Mouse (Mus musculus) forebrain, embryonic 11.5 days (tissue): Measurements from ENCODE around the gene Rtp4. TPM values are rescaled to one million over a fixed set of nuclear protein-coding genes. Genes with fewer than 3 reads are reported as not detected.

Experiments
- ATAC-seq: fragments of 200-750 bp; cut with Nextera tagmentation; replicated peaks from 2 replicates; pipeline ENCODE4 v1.8.0; 2017; ENCODE audit warnings: moderate TSS enrichment; ENCODE audit not compliant: low FRiP score
- DNase-seq: peaks from one replicate; pipeline ENCODE4 v3.0.0-alpha.2; 2017; ENCODE audit warnings: low spot score
- H3K27ac ChIP-seq: fragments of 300-500 bp; sonication (generic); 2 replicates; pipeline ENCODE4 v1.5.1; 2014; ENCODE audit warnings: low read depth, low read length
- H3K27me3 ChIP-seq: fragments of 300-500 bp; sonication (generic); 2 replicates; pipeline ENCODE4 v1.6.1; 2014; ENCODE audit warnings: mild to moderate bottlenecking, low read length, mixed read lengths; ENCODE audit not compliant: control insufficient read depth, insufficient read depth
- H3K36me3 ChIP-seq: fragments of 300-500 bp; sonication (generic); 2 replicates; pipeline ENCODE4 v1.6.1; 2014; ENCODE audit warnings: mild to moderate bottlenecking, low read length, moderate library complexity, mixed read lengths; ENCODE audit not compliant: control insufficient read depth, insufficient read depth
- H3K4me1 ChIP-seq: fragments of 300-500 bp; sonication (generic); replicated peaks from 2 replicates; pipeline ENCODE4 v1.6.1; 2014; ENCODE audit warnings: low read length, mixed read lengths; ENCODE audit not compliant: control insufficient read depth, insufficient read depth
- H3K4me2 ChIP-seq: fragments of 300-500 bp; sonication (generic); 2 replicates; pipeline ENCODE4 v1.6.1; 2014; ENCODE audit warnings: low read depth, mild to moderate bottlenecking, low read length, moderate library complexity, mixed read lengths; ENCODE audit not compliant: severe bottlenecking
- H3K4me3 ChIP-seq: fragments of 300-500 bp; sonication (generic); 2 replicates; pipeline ENCODE4 v1.5.1; 2014; ENCODE audit warnings: low read depth, low read length
- H3K9ac ChIP-seq: fragments of 300-500 bp; sonication (generic); 2 replicates; pipeline ENCODE4 v1.6.1; 2014; ENCODE audit warnings: low read length
- H3K9me3 ChIP-seq: fragments of 300-500 bp; sonication (generic); 2 replicates; pipeline ENCODE4 v1.6.1; 2016; ENCODE audit warnings: low read length, mixed read lengths; ENCODE audit not compliant: control insufficient read depth
- WGBS: fragments of 180-500 bp; shearing (Covaris S2); extraction: QIAGEN DNeasy Blood & Tissue Kit; methylation state at CpG from one replicate; pipeline ENCODE4 v1.1.7; 2014; 5-methylcytosine and 5-hydroxymethylcytosine counted together
- polyA plus RNA-seq: library from polyadenylated mRNA; unstranded; fragments of >200 nt; fragmentation: Nextera tagmentation; extraction: Ambion mirVana; gene quantifications from 2 replicates; pipeline ENCODE4 v1.2.1, GENCODE M21; 2014

Gene Rtp4
- polyA plus RNA-seq, 1 experiment from 2014 or later: 2.2 TPM

GRCm38 (mm10) chr16:23542866-23543265, 22.8 kb downstream of the Rtp4 start:
- WGBS: 81% methylated on average over 4 of the region's 4 CpGs
- ATAC-seq (no peak), DNase-seq (no peak)
- H3K27me3 ChIP-seq: no peaks in the 10 kb centered on the region
- H3K4me3 ChIP-seq: no peak overlapping the region
- no peaks in the 10 kb centered on the region for H3K4me1 ChIP-seq
- H3K36me3 ChIP-seq: no peaks in the 10 kb centered on the region
- no peak overlapping the region for H3K9ac ChIP-seq
- no peak overlapping the region for H3K27ac ChIP-seq
- H3K4me2 ChIP-seq: no peak overlapping the region
- no peaks in the 10 kb centered on the region for H3K9me3 ChIP-seq

- H3K4me2 ChIP-seq: no peak overlapping the region
- H3K27ac ChIP-seq: no peak overlapping the region
- 77% methylated on average over 7 of the region's 7 CpGs for WGBS
- no peaks in the 10 kb centered on the region for H3K9me3 ChIP-seq
- H3K27me3 ChIP-seq: no peaks in the 10 kb centered on the region
- no peak overlapping the region for H3K4me3 ChIP-seq
- DNase-seq: no peak
- H3K9ac ChIP-seq: no peak overlapping the region
- ATAC-seq: no peak
- H3K36me3 ChIP-seq: no peaks in the 10 kb centered on the region
- H3K4me1 ChIP-seq: no peaks in the 10 kb centered on the region
Observed at GRCm38 (mm10) chr16:23544361-23544760, 24.3 kb downstream of the Rtp4 start.

DNA sequence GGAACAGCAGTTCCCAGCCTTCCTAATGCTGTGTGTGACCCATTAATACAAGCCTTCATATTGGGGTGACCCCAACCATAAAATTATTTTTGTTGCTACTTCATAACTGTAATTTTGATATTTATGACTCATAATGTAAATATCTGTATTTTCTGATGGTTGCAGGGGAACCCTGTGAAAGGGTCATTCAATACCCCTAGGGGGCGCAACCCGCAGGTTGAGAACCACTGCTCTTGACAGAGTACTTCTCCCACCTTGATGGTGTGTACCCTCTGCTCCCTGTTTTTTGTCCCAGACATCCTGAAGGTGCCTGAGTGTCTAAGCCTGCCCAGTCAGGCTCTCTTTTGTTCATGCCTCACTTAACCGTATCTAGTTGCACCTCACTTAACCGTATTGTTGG, 27.7 kb downstream of the Rtp4 start:
- Histone ChIP-seq H3K9ac (no peak overlapping the region), H3K4me3 (no peak overlapping the region), H3K36me3 (no peaks in the 10 kb centered on the region), H3K9me3 (no peaks in the 10 kb centered on the region), H3K4me1 (no peaks in the 10 kb centered on the region), H3K4me2 (no peak overlapping the region), H3K27ac (no peak overlapping the region), H3K27me3 (no peaks in the 10 kb centered on the region)
- DNase-seq (no peak), ATAC-seq (no peak)
- 88% methylated on average over 4 of the region's 4 CpGs for WGBS

GRCm38 (mm10) chr16:23550346-23550980, 30.4 kb downstream of the Rtp4 start:
- Histone ChIP-seq H3K9me3 (no peaks in the 10 kb centered on the region), H3K4me3 (no peak overlapping the region), H3K4me2 (no peak overlapping the region), H3K27ac (no peak overlapping the region), H3K36me3 (no peaks in the 10 kb centered on the region), H3K27me3 (no peaks in the 10 kb centered on the region), H3K4me1 (no peaks in the 10 kb centered on the region), H3K9ac (no peak overlapping the region)
- 46% methylated on average over 8 of the region's 8 CpGs for WGBS
- ATAC-seq (peak; percentile 69; the same call in 1 of the 2 replicates), DNase-seq (peak; percentile 66)

- no peaks in the 10 kb centered on the region for H3K27me3 ChIP-seq
- no peak overlapping the region for H3K27ac ChIP-seq
- H3K9ac ChIP-seq: no peak overlapping the region
- no peaks in the 10 kb centered on the region for H3K9me3 ChIP-seq
- H3K4me2 ChIP-seq: no peak overlapping the region
- no peak for ATAC-seq
- H3K4me3 ChIP-seq: no peak overlapping the region
- H3K36me3 ChIP-seq: no peaks in the 10 kb centered on the region
- 90% methylated on average over 18 of the region's 18 CpGs for WGBS
- DNase-seq: no peak
- H3K4me1 ChIP-seq: no peaks in the 10 kb centered on the region
Observed at GRCm38 (mm10) chr16:23550981-23551582, 31.0 kb downstream of the Rtp4 start.

GRCm38 (mm10) chr16:23554673-23555072, 34.6 kb downstream of the Rtp4 start:
- WGBS: 91% methylated on average over 5 of the region's 5 CpGs
- no peak for DNase-seq
- no peak overlapping the region for H3K9ac ChIP-seq

GRCm38 (mm10) chr16:23557195-23557594, 37.1 kb downstream of the Rtp4 start:
- Histone ChIP-seq H3K36me3 (no peaks in the 10 kb centered on the region), H3K4me2 (no peak overlapping the region), H3K4me1 (no peaks in the 10 kb centered on the region), H3K9me3 (no peaks in the 10 kb centered on the region), H3K4me3 (no peak overlapping the region), H3K27me3 (no peaks in the 10 kb centered on the region), H3K27ac (no peak overlapping the region), H3K9ac (no peak overlapping the region)
- DNase-seq: no peak
- WGBS: 93% methylated on average over 5 of the region's 5 CpGs
- ATAC-seq: no peak

More at GRCm38 (mm10) chr16:23554673-23555072, 34.6 kb downstream of the Rtp4 start:
- H3K4me1 ChIP-seq: no peaks in the 10 kb centered on the region
- no peaks in the 10 kb centered on the region for H3K9me3 ChIP-seq
- H3K27me3 ChIP-seq: no peaks in the 10 kb centered on the region
- no peaks in the 10 kb centered on the region for H3K36me3 ChIP-seq
- no peak for ATAC-seq
- H3K4me3 ChIP-seq: no peak overlapping the region
- no peak overlapping the region for H3K4me2 ChIP-seq
- H3K27ac ChIP-seq: no peak overlapping the region

- DNase-seq: no peak
- Histone ChIP-seq H3K4me1 (0 out of 2 replicates have a peak, but pooled peaks cover 2% of the 10 kb centered on the region), H3K9me3 (no peaks in the 10 kb centered on the region), H3K4me2 (no peak overlapping the region), H3K27me3 (no peaks in the 10 kb centered on the region), H3K36me3 (no peaks in the 10 kb centered on the region), H3K9ac (no peak overlapping the region), H3K4me3 (no peak overlapping the region), H3K27ac (no peak overlapping the region)
- no peak for ATAC-seq
- WGBS: 90% methylated on average over 2 of the region's 2 CpGs
Observed at GRCm38 (mm10) chr16:23557669-23558068, 37.6 kb downstream of the Rtp4 start.
